Mouse (Mus musculus): ENCODE data around the gene Hps5.
A peak's percentile ranks its signal among the peaks of the same experiment; 100 is the strongest.

Hps5 gene

DNA sequence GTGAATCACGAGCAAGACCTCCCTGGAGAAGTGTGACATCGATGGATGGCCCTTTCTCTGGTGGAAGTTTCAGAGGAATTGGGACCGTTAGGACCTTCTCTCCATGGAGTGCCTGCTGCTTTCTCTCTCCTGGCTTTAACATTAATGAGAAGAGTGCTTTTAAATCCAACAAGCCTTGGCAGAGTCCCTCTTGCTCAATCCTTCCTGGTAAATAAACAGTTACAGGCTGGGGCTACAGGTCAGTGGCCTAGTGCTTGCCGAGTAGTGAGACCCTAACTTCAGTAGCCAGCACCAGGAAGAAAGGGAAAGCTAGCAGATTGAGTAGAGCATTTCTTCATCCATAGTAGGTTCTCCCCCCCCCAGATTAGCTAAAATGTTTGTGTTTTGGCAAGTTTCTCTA, 63.4 kb downstream of the Hps5 start, which contains the start of gene Saa4:
Saa4 (minus strand) TSS at position 146 of the 400 bp plus-strand sequence.
- no peak for DNase-seq

DNA sequence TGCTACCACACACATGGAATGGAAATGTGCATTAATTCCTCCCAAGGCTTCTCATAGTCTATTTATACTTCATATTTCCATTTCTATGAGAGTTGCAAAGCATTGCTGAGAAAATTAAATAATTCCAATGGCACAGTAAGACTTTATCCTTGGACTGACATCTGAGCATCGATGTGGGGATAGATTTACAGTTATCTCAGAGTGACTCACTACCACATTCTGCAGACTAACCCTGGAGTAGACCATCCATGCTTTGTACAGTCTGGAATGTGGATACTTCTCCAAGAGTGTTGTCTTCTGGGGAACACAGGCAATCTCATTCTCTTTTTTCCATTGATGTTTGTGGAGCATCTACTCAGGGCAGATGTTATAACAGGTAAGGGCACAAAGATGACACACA, 68.3 kb downstream of the Hps5 start:
- no peak for DNase-seq

DNA sequence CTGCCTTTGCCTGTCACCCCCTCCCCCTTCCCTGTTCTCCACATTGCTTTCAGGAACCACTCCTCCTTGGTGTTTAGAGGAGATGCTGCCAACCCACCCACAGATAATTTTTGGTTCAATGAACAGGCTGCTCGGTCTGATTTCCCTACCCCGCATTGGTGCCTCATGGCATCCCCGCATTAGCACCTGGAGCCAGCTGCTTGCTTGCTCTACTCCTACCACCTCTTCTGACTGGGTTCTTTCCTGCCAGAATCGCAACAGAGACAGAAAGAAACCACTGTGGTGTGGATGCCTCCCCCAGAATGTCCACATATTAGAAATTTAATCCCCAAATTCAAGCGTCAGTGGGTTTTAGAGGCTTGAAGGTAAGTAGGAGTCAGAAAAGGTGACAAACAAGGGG, 71.5 kb downstream of the Hps5 start:
- DNase-seq, result no peak

DNA sequence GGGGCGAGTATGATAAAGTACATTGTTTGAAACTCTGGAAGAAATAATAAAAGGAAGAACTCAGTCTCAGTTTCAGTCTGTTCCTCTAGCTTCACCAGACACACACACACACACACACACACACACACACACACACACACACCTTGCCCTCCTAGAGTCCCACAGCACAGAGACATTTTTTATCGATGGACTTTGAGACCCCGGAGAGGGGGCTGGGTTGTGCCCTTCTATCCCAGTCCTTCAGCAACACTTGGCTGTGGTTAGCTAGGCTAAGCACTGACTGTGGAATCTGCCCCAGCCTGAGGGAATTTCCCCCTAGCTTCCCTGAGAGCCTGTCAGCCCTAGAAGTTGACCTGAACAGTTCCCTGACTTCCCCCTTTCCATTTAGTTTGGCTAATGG, 72.0 kb downstream of the Hps5 start:
- DNase-seq, result no peak

DNA sequence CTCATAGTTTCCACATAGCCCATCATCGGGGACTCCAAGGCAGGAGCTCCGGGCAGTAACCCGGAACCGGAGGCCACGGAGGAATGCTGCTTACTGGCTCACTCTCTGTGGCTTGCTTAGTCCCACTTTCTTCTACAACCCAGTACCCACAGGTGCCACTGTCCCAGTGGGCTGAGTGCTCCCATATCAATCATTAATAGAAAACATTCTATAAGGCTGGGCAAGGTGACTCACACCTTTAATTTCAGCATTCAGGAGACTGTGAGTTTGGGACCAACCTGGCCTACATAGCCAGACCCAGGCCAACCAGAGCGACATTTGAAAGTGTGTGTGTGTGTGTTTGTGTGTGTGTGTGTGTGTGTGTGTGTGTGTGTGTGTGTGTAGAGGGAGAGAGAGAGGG, 72.5 kb downstream of the Hps5 start:
- no peak for DNase-seq

DNA sequence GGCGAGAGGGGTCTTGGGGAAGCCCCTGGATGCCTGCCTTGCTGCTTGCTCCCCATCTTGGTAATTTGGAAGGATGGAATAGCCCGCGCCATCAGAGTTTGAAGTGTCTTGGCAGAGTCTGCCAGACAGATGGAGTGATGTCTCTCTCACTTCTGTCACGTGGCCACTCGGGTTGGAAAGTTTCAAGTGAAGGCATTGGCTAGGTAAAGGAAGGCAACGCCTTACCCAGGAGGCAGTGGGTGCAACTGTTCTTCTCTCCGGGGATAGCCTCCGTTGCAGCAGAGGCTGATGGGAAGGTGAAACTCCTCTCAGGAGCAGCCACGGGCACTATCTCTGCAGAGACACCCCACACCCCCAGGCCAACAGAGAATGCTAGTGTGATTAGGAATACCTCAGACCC, 75.4 kb downstream of the Hps5 start:
- peak; percentile 66 for DNase-seq

DNA sequence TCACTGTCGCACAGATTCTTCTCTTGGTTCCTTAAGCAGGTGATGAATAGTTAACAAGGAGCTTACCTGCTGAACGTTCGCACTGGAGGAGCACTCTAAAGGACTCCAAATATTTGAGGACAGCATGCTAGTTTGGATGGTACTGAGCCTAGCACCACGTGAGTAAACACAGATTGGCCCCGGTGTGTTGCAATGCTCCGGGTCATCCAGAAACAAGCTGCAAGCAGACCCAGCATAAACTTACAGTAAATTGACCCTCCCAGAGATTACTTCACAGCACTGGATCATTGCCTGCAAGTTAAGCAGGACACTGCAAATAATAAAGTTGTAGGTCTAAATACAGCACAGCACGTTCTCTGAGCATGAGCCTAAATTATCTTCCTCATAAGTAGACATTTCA, 76.3 kb downstream of the Hps5 start:
- peak; percentile 59 for DNase-seq

DNA sequence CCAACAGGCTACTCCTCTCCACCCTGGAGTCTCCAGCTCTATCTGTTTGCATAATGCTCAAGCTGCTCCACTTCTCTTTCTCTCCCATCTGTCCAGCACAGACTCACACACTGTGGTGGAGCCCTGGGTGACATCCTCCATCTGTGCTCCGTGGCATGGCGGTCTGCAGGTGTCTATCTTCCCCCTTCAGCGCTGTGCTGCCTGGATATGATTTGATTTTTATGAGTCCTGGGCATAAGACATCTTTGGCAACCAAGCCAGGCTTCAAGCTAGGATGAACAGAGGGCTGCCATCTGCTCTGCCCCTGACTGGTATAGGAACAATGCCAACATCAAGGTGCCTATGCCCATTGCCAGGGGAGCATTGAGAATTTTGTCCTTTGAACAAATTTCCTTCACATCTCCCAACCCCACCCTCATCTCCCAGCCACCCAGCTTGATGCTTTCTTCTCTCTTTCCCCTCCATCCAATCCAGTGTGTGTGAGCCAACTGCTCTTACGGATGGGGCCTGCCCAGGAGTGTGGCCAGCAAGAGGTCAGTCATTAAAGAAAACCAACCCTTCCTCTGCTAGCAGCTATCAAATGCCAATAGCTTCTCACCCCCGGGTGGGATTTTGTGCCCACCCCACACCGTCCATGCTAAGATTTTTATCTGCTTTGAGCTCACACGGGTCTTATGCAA, 77.1 kb downstream of the Hps5 start:
- peak; percentile 96 for DNase-seq

DNA sequence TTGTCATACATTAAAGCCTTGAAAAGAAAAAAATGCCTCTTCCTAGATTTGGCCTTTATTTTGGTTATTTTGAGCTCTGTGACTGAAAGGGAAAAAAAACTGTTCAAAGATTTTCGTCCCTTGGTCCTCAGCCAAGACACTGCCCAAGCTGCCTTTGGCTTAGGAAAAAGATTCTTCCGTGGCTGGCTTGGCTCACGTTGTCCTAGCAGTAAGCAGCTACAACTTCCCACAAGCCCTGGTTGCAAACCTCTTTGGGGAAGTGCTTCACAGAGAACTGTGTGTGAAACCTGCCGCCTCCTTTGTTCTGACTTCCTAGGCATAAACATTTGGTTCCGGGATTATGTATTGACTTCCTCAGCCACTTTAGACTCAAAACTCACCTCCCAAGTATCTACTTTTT, 79.0 kb downstream of the Hps5 start:
- peak; percentile 61 for DNase-seq

DNA sequence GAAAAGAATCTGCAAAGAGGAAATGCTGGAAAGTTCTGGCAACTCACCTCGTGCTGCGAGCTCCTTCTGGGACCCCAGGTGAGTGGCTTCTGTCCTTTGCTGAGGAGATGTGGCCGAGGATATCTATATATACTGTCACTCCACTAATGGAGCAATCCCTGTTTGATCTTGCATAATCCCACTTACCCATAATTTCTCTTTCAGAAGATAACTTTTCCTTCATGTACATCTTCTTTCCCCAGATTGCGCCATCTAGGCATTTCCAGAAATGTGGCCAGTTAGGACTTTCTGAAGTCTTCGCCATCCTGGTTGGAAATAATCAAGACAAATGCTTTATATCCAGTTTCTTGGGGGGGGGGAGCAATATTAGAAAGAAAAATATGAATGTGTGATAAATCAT, 80.3 kb downstream of the Hps5 start, which contains the start of gene Saa3:
Saa3 (minus strand) TSS at position 101 of the 400 bp plus-strand sequence.
- no peak for DNase-seq

DNA sequence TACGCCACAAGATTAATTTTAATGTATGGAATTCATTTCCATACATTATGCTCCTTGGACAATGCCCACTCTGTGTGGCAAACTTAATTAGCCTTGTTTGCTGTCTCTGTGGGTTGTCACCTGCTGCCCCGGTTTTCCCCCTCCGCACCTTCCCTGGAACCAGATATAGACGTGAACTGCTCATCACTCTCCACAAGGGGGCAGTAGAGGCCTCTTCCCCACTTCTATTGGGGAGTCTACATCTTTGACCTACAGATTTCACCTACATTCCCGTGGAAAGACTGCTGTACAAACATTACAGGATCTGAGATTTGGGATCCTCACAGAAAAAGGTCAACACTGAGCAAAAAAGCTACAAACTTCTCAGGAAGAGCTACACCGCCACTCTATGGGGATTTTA, 81.3 kb downstream of the Hps5 start:
- DNase-seq, result peak; percentile 83

DNA sequence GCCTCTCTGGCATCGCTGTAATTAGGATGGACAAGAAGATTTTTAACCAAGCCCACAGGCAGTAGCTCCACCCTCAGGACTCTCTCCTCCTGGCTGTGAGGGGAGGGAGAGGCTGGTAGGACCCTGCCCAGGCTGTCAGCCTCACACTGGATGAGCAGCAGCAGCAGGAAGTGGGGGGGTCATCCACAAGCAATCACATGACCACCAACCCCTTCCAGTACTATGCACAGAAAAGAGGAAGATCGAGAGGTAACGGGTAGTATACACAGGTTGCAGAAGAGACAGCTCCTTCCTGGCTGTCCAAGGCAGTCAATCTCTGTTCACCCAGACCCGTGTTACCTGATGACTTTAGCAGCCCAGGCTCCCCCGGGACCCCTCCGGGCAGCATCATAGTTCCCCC, 83.6 kb downstream of the Hps5 start:
- no peak for DNase-seq

All from cerebellum, adult 9-11 months (tissue).